Mouse (Mus musculus) brain, embryonic 14.5 days (tissue): ENCODE data around the gene Gm20661.

Experiments used
- CTCF ChIP-seq: fragments of 200-500 bp; IDR thresholded peaks from 2 replicates; pipeline ENCODE4 v1.5.1; 2012; ENCODE audit warnings: inconsistent platforms, mild to moderate bottlenecking, moderate library complexity, borderline replicate concordance; ENCODE audit not compliant: insufficient read depth, insufficient read length; ENCODE audit errors: extremely low read depth
- POLR2A ChIP-seq: fragments of 200-500 bp; IDR thresholded peaks from 2 replicates; pipeline ENCODE4 v1.6.1; 2012; ENCODE audit warnings: mild to moderate bottlenecking, inconsistent platforms, borderline replicate concordance; ENCODE audit not compliant: poor library complexity, insufficient read depth, insufficient read length, severe bottlenecking; ENCODE audit errors: extremely low read depth

- TF ChIP-seq POLR2A, result no peak
- TF ChIP-seq CTCF, result peak; percentile 93
These were observed 3.5 kb downstream of the Gm20661 start for GRCm38 (mm10) chr9:107986376-107986775.
